Mouse (Mus musculus) megakaryocyte, embryonic 14.5 days (primary cell): ENCODE measurements around the gene Ift20.

Experiments used
- FLI1 ChIP-seq: IDR thresholded peaks from 2 replicates; pipeline ENCODE4 v1.6.1; 2012; ENCODE audit warnings: low read length, inconsistent platforms, mixed read lengths
- GATA1 ChIP-seq: IDR thresholded peaks from 3 replicates; pipeline ENCODE4 v1.6.1; 2012; ENCODE audit warnings: mixed read lengths, low read length, inconsistent platforms, borderline replicate concordance

DNA sequence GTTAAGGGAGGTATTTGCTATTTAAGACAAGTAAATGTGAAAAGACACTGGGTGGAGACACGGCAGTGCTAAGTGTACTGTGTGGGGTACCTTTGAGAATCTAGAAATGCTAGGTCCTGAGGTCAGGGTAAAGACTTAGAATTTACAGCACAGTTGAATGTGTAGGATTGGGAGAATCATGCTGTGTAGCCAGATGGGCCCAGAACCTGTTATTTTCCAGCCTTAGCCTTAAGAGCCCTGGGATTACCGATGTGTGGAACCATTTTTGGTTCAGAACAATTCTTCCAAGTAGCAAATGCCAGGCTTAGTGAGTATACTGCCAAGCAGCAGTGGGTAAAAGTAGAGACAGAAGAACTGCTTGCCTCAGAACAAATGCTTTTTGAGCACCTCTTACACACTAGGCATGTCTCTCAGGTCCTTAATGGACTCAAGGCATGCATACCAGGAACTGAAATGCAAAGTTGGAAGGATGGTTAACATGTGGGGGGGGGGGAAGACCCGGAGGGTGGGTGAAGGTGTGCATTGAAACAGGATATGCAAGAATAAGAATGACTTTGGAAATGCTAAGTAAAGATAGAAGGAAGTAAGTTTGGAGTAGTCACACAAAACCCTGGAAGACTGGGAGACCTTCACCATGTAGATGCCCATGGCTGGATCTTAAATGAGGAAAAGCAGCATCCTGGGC is 22.9 kb upstream of the Ift20 start:
- TF ChIP-seq GATA1 (no peak), FLI1 (no peak)
